Mouse (Mus musculus) liver, embryonic 14.5 days (tissue): ENCODE measurements at regions not wholly inside any gene's neighbourhood (a gene's known extent, or its start where the extent isn't known, plus 50 kb on each side); places are given as distances from the start of the nearest gene placed in this dataset.

Experiments
- ATAC-seq: fragments of 200-750 bp; cut with Nextera tagmentation; 2 replicates; pipeline ENCODE4 v1.8.0; 2017; ENCODE audit warnings: moderate number of reproducible peaks, mild to moderate bottlenecking, moderate library complexity; ENCODE audit not compliant: insufficient read depth
- DNase-seq, 3 experiments: peaks; one replicate each; pipeline ENCODE4 v3.0.0-alpha.2; 2012 to 2013; ENCODE audit warnings: low read depth in 3 of 3, low spot score in 3 of 3
- H3K27ac ChIP-seq: fragments of 300-500 bp; sonication (generic); 2 replicates; pipeline ENCODE4 v1.5.1; 2014; ENCODE audit warnings: moderate library complexity, mild to moderate bottlenecking, control low read depth, inconsistent platforms
- H3K27me3 ChIP-seq: fragments of 300-500 bp; sonication (generic); 2 replicates; pipeline ENCODE4 v1.6.1; 2014; ENCODE audit warnings: mild to moderate bottlenecking, low read length, moderate library complexity; ENCODE audit not compliant: control insufficient read depth, insufficient read depth
- H3K36me3 ChIP-seq: fragments of 300-500 bp; sonication (generic); replicated peaks from 2 replicates; pipeline ENCODE4 v1.6.1; 2014; ENCODE audit warnings: low read depth; ENCODE audit not compliant: control insufficient read depth, insufficient read depth
- H3K4me1 ChIP-seq, 2 experiments: fragments of 200-500 bp in 1 of 2; fragments of 300-500 bp in 1 of 2; sonication (generic) in 1 of 2; replicated peaks; 2 replicates each; pipeline ENCODE4 v1.6.1; 2012 to 2014; ENCODE audit warnings: antibody characterized with exemption in 1 of 2, inconsistent platforms in 1 of 2, low read length in 1 of 2; ENCODE audit not compliant: control insufficient read depth in 2 of 2, insufficient read depth in 2 of 2
- H3K4me2 ChIP-seq: fragments of 300-500 bp; sonication (generic); 2 replicates; pipeline ENCODE4 v1.6.1; 2014; ENCODE audit warnings: low read depth, mild to moderate bottlenecking, control low read depth, moderate library complexity
- H3K4me3 ChIP-seq, 2 experiments: fragments of 200-500 bp in 1 of 2; fragments of 300-500 bp in 1 of 2; sonication (generic) in 1 of 2; 2 replicates each; pipeline ENCODE4 v1.5.1; 2012 to 2014; ENCODE audit warnings: low read depth in 2 of 2, low read length in 2 of 2, mild to moderate bottlenecking in 2 of 2, control low read depth in 1 of 2, inconsistent platforms in 1 of 2, moderate library complexity in 1 of 2; ENCODE audit not compliant: insufficient read depth in 1 of 2
- H3K9ac ChIP-seq: fragments of 300-500 bp; sonication (generic); replicated peaks from 2 replicates; pipeline ENCODE4 v1.6.1; 2014; ENCODE audit warnings: mild to moderate bottlenecking, control low read depth, moderate library complexity
- H3K9me3 ChIP-seq: fragments of 300-500 bp; sonication (generic); 2 replicates; pipeline ENCODE4 v1.6.1; 2016; ENCODE audit warnings: low read length, mixed read lengths; ENCODE audit not compliant: control insufficient read depth
- CTCF ChIP-seq: IDR thresholded peaks from 2 replicates; pipeline ENCODE4 v1.5.1; 2016; ENCODE audit warnings: antibody characterized with exemption, low read depth, control low read depth
- EP300 ChIP-seq: IDR thresholded peaks from 2 replicates; pipeline ENCODE4 v1.6.1; 2016; ENCODE audit warnings: antibody characterized with exemption, low read depth
- WGBS: fragments of 180-500 bp; shearing (Covaris S2); extraction: QIAGEN DNeasy Blood & Tissue Kit; methylation state at CpG from one replicate; pipeline ENCODE4 v1.1.7; 2014; ENCODE audit not compliant: insufficient replicate concordance; 5-methylcytosine and 5-hydroxymethylcytosine counted together

- no peak for ATAC-seq
- H3K4me3 ChIP-seq = no peak overlapping the region
Measured at GRCm38 (mm10) chr14:36819826-36820225, 148.8 kb downstream of the Ccser2 start.

GRCm38 (mm10) chr14:36802418-36802817 is 166.2 kb downstream of the Ccser2 start:
- H3K27ac ChIP-seq = no peak overlapping the region
- H3K9ac ChIP-seq = no peak overlapping the region
- 52% methylated on average over 2 of the region's 3 CpGs for WGBS
- ATAC-seq = no peak
- no peak overlapping the region for H3K4me3 ChIP-seq
- no peak overlapping the region for H3K4me2 ChIP-seq
- H3K9me3 ChIP-seq = no peaks in the 10 kb centered on the region
- no peaks in the 10 kb centered on the region for H3K36me3 ChIP-seq
- DNase-seq = no peak
- no peaks in the 10 kb centered on the region for H3K4me1 ChIP-seq
- no peak for TF ChIP-seq EP300
- TF ChIP-seq CTCF = no peak
- no peaks in the 10 kb centered on the region for H3K27me3 ChIP-seq

More at GRCm38 (mm10) chr14:36819826-36820225, 148.8 kb downstream of the Ccser2 start:
- Histone ChIP-seq H3K36me3 (no peaks in the 10 kb centered on the region), H3K9me3 (no peaks in the 10 kb centered on the region), H3K4me2 (no peak overlapping the region), H3K9ac (no peak overlapping the region), H3K27ac (no peak overlapping the region), H3K4me1 (no peaks in the 10 kb centered on the region), H3K27me3 (no peaks in the 10 kb centered on the region)
- WGBS = 72% methylated on average over 1 of the region's 1 CpGs
- no peak for DNase-seq
- TF ChIP-seq CTCF (no peak), EP300 (no peak)

DNA sequence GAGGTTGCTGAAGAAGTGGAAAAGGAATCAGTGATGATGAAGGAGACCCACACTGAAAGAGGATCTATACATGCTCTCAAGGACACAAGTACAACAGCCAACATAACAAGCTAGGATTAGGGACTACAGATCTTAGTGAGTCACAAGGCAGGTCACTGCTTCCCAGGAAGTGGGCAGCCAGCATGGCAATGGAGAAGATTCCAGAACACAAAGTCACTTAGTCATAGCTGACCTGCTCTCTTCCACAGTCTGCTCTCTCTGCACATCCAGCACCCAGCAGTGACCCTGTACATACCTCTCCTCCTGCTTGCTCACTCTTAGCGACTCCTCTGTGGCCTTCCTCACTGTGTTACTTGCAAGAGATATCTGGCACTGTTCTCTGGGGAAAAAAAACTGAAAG is 168.8 kb downstream of the Ccser2 start:
- no peaks in the 10 kb centered on the region for H3K4me1 ChIP-seq
- no peak overlapping the region for H3K9ac ChIP-seq
- H3K4me3 ChIP-seq = no peak overlapping the region
- no peak for TF ChIP-seq CTCF
- TF ChIP-seq EP300 = no peak
- H3K4me2 ChIP-seq = no peak overlapping the region
- no peak for ATAC-seq
- no peaks in the 10 kb centered on the region for H3K9me3 ChIP-seq
- H3K27ac ChIP-seq = no peak overlapping the region
- 59% methylated on average over 1 of the region's 1 CpGs for WGBS
- DNase-seq = no peak
- no peaks in the 10 kb centered on the region for H3K36me3 ChIP-seq
- H3K27me3 ChIP-seq = no peaks in the 10 kb centered on the region

DNA sequence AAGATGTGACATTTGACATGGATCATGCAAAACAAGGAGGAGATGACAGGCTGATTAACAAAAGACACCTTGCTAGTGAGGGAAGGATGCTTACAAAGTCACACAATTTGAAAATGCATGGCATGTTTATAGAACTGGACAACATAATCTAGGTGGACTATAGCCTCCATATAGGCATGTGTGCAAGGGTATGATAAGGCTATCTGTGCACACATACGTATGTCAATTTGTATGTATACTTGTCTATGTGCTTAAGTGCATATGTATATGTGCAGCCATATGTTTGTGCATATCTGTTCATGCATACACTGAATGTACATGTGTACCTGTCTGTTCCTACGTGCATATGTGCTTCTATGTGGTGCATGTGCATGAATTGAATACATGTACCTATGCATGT is 186.7 kb downstream of the Ccser2 start:
- no peaks in the 10 kb centered on the region for H3K36me3 ChIP-seq
- WGBS = 47% methylated on average over 2 of the region's 2 CpGs
- TF ChIP-seq CTCF (no peak), EP300 (0 out of 2 replicates have a peak, but pooled peaks have one; percentile 14)
- no peak overlapping the region for H3K4me3 ChIP-seq
- H3K4me2 ChIP-seq = no peak overlapping the region
- no peaks in the 10 kb centered on the region for H3K9me3 ChIP-seq
- ATAC-seq (peak; percentile 62; the same call in 1 of the 2 replicates), DNase-seq (no peak)
- no peak overlapping the region for H3K9ac ChIP-seq
- no peaks in the 10 kb centered on the region for H3K27me3 ChIP-seq
- H3K27ac ChIP-seq = no peak overlapping the region
- no peaks in the 10 kb centered on the region for H3K4me1 ChIP-seq

GRCm38 (mm10) chr14:36778956-36779355 is 189.6 kb downstream of the Ccser2 start:
- ATAC-seq (no peak), DNase-seq (no peak)
- WGBS = 22% methylated on average over 1 of the region's 1 CpGs
- no peak overlapping the region for H3K9ac ChIP-seq
- no peak overlapping the region for H3K4me2 ChIP-seq
- no peaks in the 10 kb centered on the region for H3K27me3 ChIP-seq
- no peak overlapping the region for H3K4me3 ChIP-seq
- TF ChIP-seq EP300 (no peak), CTCF (peak; percentile 50)
- no peaks in the 10 kb centered on the region for H3K36me3 ChIP-seq
- no peaks in the 10 kb centered on the region for H3K4me1 ChIP-seq
- H3K27ac ChIP-seq = no peak overlapping the region
- no peaks in the 10 kb centered on the region for H3K9me3 ChIP-seq

GRCm38 (mm10) chr14:36774349-36774748 is 194.2 kb downstream of the Ccser2 start:
- H3K4me3 ChIP-seq = no peak overlapping the region
- H3K36me3 ChIP-seq = no peaks in the 10 kb centered on the region
- H3K9ac ChIP-seq = no peak overlapping the region
- no peaks in the 10 kb centered on the region for H3K27me3 ChIP-seq
- ATAC-seq (no peak), DNase-seq (no peak)
- H3K27ac ChIP-seq = no peak overlapping the region
- H3K4me1 ChIP-seq = no peaks in the 10 kb centered on the region
- 47% methylated on average over 3 of the region's 3 CpGs for WGBS
- H3K4me2 ChIP-seq = no peak overlapping the region
- no peaks in the 10 kb centered on the region for H3K9me3 ChIP-seq
- TF ChIP-seq CTCF (no peak), EP300 (no peak)
